In genomic region chr2:151000402-151001178, GRCm38 (mm10) we compare ENCODE assay signal across 8 mouse cellular contexts. TPM values are rescaled to one million over a fixed set of nuclear protein-coding genes. Genes with fewer than 3 reads are reported as not detected.
DNase-seq lines count a peak whose midpoint lies in the region; ATAC-seq and TF ChIP-seq lines count a peak whose summit lies in the region.

No protein-coding gene starts in this region.

- TF ChIP-seq POLR2A in CH12.LX (IDR thresholded peaks at IDR 0.05; ENCODE audit: low read depth, low read length) = no peak

- H3K79me2 ChIP-seq in CH12.LX (replicated peaks; ENCODE audit: control insufficient read depth, extremely low read depth, insufficient read depth, poor library complexity, severe bottlenecking) = no peaks in the 10 kb centered on the region

- peaks cover 5 to 27% of the 10 kb centered on the region in 2 experiments; a peak in 3 of 4 replicates for H3K4me1 ChIP-seq in CH12.LX (ENCODE audit: control insufficient read depth in 1 of 2, insufficient read depth in 2 of 2)
- peaks cover 4% of the 10 kb centered on the region; the same call in 1 of the 2 replicates for H3K4me1 ChIP-seq in heart, embryonic 16.5 days (ENCODE audit: control insufficient read depth, insufficient read depth, low read length)
- peaks cover 82% of the 10 kb centered on the region for H3K4me1 ChIP-seq in liver, embryonic 13.5 days (replicated peaks)
- peaks cover 3% of the 10 kb centered on the region for H3K4me1 ChIP-seq in neural tube, embryonic 15.5 days

- DNase-seq in CH12.LX (ENCODE audit: extremely low read depth) = peak; percentile 71
- DNase-seq in embryo, embryonic 10.5 days (ENCODE audit: low spot score) = peak; percentile 81
- DNase-seq in kidney, postnatal 10 days = peak; percentile 78
- no peak for DNase-seq in liver, embryonic 13.5 days

- TF ChIP-seq CTCF in CH12.LX (conservative IDR thresholded peaks at IDR 0.05 in 1 of 2, IDR thresholded peaks at IDR 0.05 in 1 of 2; ENCODE audit: low read depth in 2 of 2, low read length in 2 of 2) = peak; percentile 26 to 94; a peak in 2 of 4 replicates

- dilution Hi-C loops in CH12.LX (cut with MboI; ENCODE audit: extremely low pct_ligation_motif_present, extremely low pct_unique_long_range_greater_than_20kb, low sequenced_read_pairs) = no loop called here

- H3K4me3 ChIP-seq in CH12.LX (replicated peaks in 1 of 3; ENCODE audit: low read depth in 2 of 3, low read length in 2 of 3, poor library complexity in 1 of 3) = no peak overlapping the region
- no peak overlapping the region for H3K4me3 ChIP-seq in heart, embryonic 16.5 days (ENCODE audit: low read length)
- no peak overlapping the region for H3K4me3 ChIP-seq in liver, embryonic 13.5 days (replicated peaks)
- H3K4me3 ChIP-seq in neural tube, embryonic 15.5 days (replicated peaks) = no peak overlapping the region

- peak; percentile 12; the same call in 1 of the 2 replicates for TF ChIP-seq EP300 in CH12.LX (IDR thresholded peaks at IDR 0.05; ENCODE audit: low read length)

- H3K9ac ChIP-seq in CH12.LX (ENCODE audit: insufficient read depth, low read depth) = no peak overlapping the region
- H3K9ac ChIP-seq in heart, embryonic 16.5 days (ENCODE audit: low read length) = no peak overlapping the region
- no peak overlapping the region for H3K9ac ChIP-seq in liver, embryonic 13.5 days
- no peak overlapping the region for H3K9ac ChIP-seq in neural tube, embryonic 15.5 days (replicated peaks)

- H3K9me3 ChIP-seq in CH12.LX (replicated peaks; ENCODE audit: low read length) = no peaks in the 10 kb centered on the region
- no peaks in the 10 kb centered on the region for H3K9me3 ChIP-seq in heart, embryonic 16.5 days (replicated peaks; ENCODE audit: control insufficient read depth, low read length)
- no peaks in the 10 kb centered on the region for H3K9me3 ChIP-seq in liver, embryonic 13.5 days (replicated peaks)
- no peaks in the 10 kb centered on the region for H3K9me3 ChIP-seq in neural tube, embryonic 15.5 days (replicated peaks)

- no peaks in the 10 kb centered on the region for H3K36me3 ChIP-seq in CH12.LX (replicated peaks in 1 of 2; ENCODE audit: control insufficient read depth in 1 of 2, insufficient read depth in 1 of 2, low read length in 1 of 2)
- H3K36me3 ChIP-seq in heart, embryonic 16.5 days (ENCODE audit: control insufficient read depth, insufficient read depth) = no peaks in the 10 kb centered on the region
- no peaks in the 10 kb centered on the region for H3K36me3 ChIP-seq in liver, embryonic 13.5 days
- H3K36me3 ChIP-seq in neural tube, embryonic 15.5 days = no peaks in the 10 kb centered on the region

- no peak overlapping the region for H3K27ac ChIP-seq in CH12.LX (ENCODE audit: insufficient read depth, low read depth)
- no peak overlapping the region for H3K27ac ChIP-seq in heart, embryonic 16.5 days (ENCODE audit: low read length)
- H3K27ac ChIP-seq in liver, embryonic 13.5 days = 0 out of 2 replicates have a peak overlapping the region, but pooled peaks have one; percentile 11
- H3K27ac ChIP-seq in neural tube, embryonic 15.5 days (replicated peaks) = no peak overlapping the region

- WGBS in heart, embryonic 16.5 days = 53% methylated on average over 7 of the region's 7 CpGs
- 55% methylated on average over 7 of the region's 7 CpGs for WGBS in liver, embryonic 13.5 days (ENCODE audit: insufficient replicate concordance)
- WGBS in neural tube, embryonic 15.5 days = 41% methylated on average over 7 of the region's 7 CpGs

- peak; percentile 66 for ATAC-seq in activated CD4-positive, CD25-positive, alpha-beta regulatory T cell, adult 4 months
- ATAC-seq in heart, embryonic 16.5 days (replicated peaks; ENCODE audit: extremely low read depth, insufficient read depth, low FRiP score) = peak; percentile 60; the same call in 1 of the 2 replicates
- peak; percentile 53; the same call in 1 of the 2 replicates for ATAC-seq in liver, embryonic 13.5 days (ENCODE audit: low read depth)
- ATAC-seq in neural tube, embryonic 15.5 days (ENCODE audit: low FRiP score) = peak; percentile 88
- ATAC-seq in monocyte, adult 5-6 weeks (replicated peaks; ENCODE audit: insufficient number of reproducible peaks, low FRiP score, low TSS enrichment, poor library complexity, severe bottlenecking) = no peak

- in situ Hi-C loops in CH12.LX (cut with MboI; ENCODE audit: low pct_ligation_motif_present, low pct_unique_long_range_greater_than_20kb, low sequenced_read_pairs) = loop anchor here (25.0 kb wide), 2 partner anchors 163 to 438 kb away; partner anchors contain the start of gene Cst7

- peaks cover 2% of the 10 kb centered on the region for H3K27me3 ChIP-seq in CH12.LX (replicated peaks)
- H3K27me3 ChIP-seq in heart, embryonic 16.5 days (ENCODE audit: control insufficient read depth, insufficient read depth, low read length) = no peaks in the 10 kb centered on the region
- no peaks in the 10 kb centered on the region for H3K27me3 ChIP-seq in liver, embryonic 13.5 days
- no peaks in the 10 kb centered on the region for H3K27me3 ChIP-seq in neural tube, embryonic 15.5 days (replicated peaks)

- H3K4me2 ChIP-seq in CH12.LX (ENCODE audit: insufficient read depth, low read depth, poor library complexity, severe bottlenecking) = no peak overlapping the region
- H3K4me2 ChIP-seq in heart, embryonic 16.5 days (ENCODE audit: low read depth, low read length) = no peak overlapping the region
- no peak overlapping the region for H3K4me2 ChIP-seq in liver, embryonic 13.5 days
- no peak overlapping the region for H3K4me2 ChIP-seq in neural tube, embryonic 15.5 days

- TF ChIP-seq RAD21 in CH12.LX (IDR thresholded peaks at IDR 0.05; ENCODE audit: low read depth, low read length) = peak; percentile 97

TF ChIP-seq in CH12.LX, 34 proteins besides CTCF, POLR2A, EP300 and RAD21 (continues in another document):
- TF ChIP-seq CHD2 (IDR thresholded peaks at IDR 0.05; ENCODE audit: low read length) (no peak), HCFC1 (IDR thresholded peaks at IDR 0.05; ENCODE audit: low read depth, low read length) (peak; percentile 23; the same call in 1 of the 2 replicates), TCF12 (IDR thresholded peaks at IDR 0.05; ENCODE audit: low read depth, low read length) (no peak), MEF2A (IDR thresholded peaks at IDR 0.05; ENCODE audit: borderline replicate concordance, low read depth, low read length) (peak; percentile 35; the same call in 1 of the 2 replicates), MXI1 (IDR thresholded peaks at IDR 0.05; ENCODE audit: low read depth, low read length) (no peak; the same call in 1 of the 2 replicates), USF2 (conservative IDR thresholded peaks at IDR 0.05; ENCODE audit: low read depth, low read length) (no peak), ZC3H11A (IDR thresholded peaks at IDR 0.05; ENCODE audit: low read depth, low read length) (peak; percentile 74), SMC3 (IDR thresholded peaks at IDR 0.05; ENCODE audit: low read depth, low read length) (peak; percentile 93), NRF1 (IDR thresholded peaks at IDR 0.05; ENCODE audit: low read depth, low read length) (no peak), ZNF384 (IDR thresholded peaks at IDR 0.05; ENCODE audit: low read depth, low read length) (peak; percentile 59), CHD1 (IDR thresholded peaks at IDR 0.05; ENCODE audit: low read depth, low read length) (no peak), JUN (IDR thresholded peaks at IDR 0.05; ENCODE audit: insufficient read depth, low read depth, low read length) (no peak), IRF4 (IDR thresholded peaks at IDR 0.05; ENCODE audit: low read depth, low read length) (peak; percentile 56; the same call in 1 of the 2 replicates), E2F4 (IDR thresholded peaks at IDR 0.05; ENCODE audit: insufficient replicate concordance, low read depth, low read length) (no peak), TBP (conservative IDR thresholded peaks at IDR 0.05; ENCODE audit: low read depth, low read length) (no peak), SIN3A (IDR thresholded peaks at IDR 0.05; ENCODE audit: low read length) (0 out of 2 replicates have a peak, but pooled peaks have one; percentile 44), MYC (IDR thresholded peaks at IDR 0.05; ENCODE audit: low read depth, low read length) (peak; percentile 83), POLR2AphosphoS2 (IDR thresholded peaks at IDR 0.05; ENCODE audit: low read depth, low read length) (no peak), ZMIZ1 (IDR thresholded peaks at IDR 0.05; ENCODE audit: low read depth, low read length) (no peak), MAZ (IDR thresholded peaks at IDR 0.05; ENCODE audit: low read depth, low read length) (0 out of 2 replicates have a peak, but pooled peaks have one; percentile 18), JUND (conservative IDR thresholded peaks at IDR 0.05; ENCODE audit: low read depth, low read length) (0 out of 2 replicates have a peak, but pooled peaks have one; percentile 26), MAX (IDR thresholded peaks at IDR 0.05; ENCODE audit: low read length) (peak; percentile 69; the same call in 1 of the 2 replicates), BHLHE40 (IDR thresholded peaks at IDR 0.05; ENCODE audit: low read depth, low read length) (0 out of 2 replicates have a peak, but pooled peaks have one; percentile 33), UBTF (IDR thresholded peaks at IDR 0.05; ENCODE audit: low read depth, low read length) (no peak)

RNA-seq across cellular contexts. Expression of gene Ninl, which starts 38.6 kb away (rescaled TPM):
- total RNA-seq in CH12.LX (2012; rRNA removed) (5.8 and 6.6 TPM in 2 replicates), CH12.LX (2014; rRNA removed) (1.8 and 3.8 TPM in 2 replicates)
- 3.5 and 4.1 TPM in 2 replicates for polyA plus RNA-seq in CH12.LX (2012; ENCODE audit: insufficient read length, low read depth)
- not detected for polyA plus RNA-seq in activated CD4-positive, CD25-positive, alpha-beta regulatory T cell, adult 4 months (2017; shearing (Covaris generic))
- 3.2 TPM in 2 replicates for polyA plus RNA-seq in heart, embryonic 16.5 days (2015; fragmentation: Nextera tagmentation; extraction: Ambion mirVana)
- polyA plus RNA-seq in liver, embryonic 13.5 days (2015; fragmentation: Nextera tagmentation; extraction: Ambion mirVana) = 10.6 and 14.2 TPM in 2 replicates
- polyA plus RNA-seq in neural tube, embryonic 15.5 days (2015; fragmentation: Nextera tagmentation; extraction: Ambion mirVana) = 2.9 and 3.7 TPM in 2 replicates
- total RNA-seq in monocyte, adult 5-6 weeks (2017) = 0.39 TPM in 1 of 3 replicates, not detected in the others

RNA-seq across cellular contexts. Expression of gene Nanp, which starts 38.6 kb away (rescaled TPM):
- total RNA-seq in CH12.LX (2012; rRNA removed) (15.6 and 22.2 TPM in 2 replicates), CH12.LX (2014; rRNA removed) (30.8 and 35.3 TPM in 2 replicates)
- polyA plus RNA-seq in CH12.LX (2012; ENCODE audit: insufficient read length, low read depth) = 31.9 and 33.0 TPM in 2 replicates
- polyA plus RNA-seq in activated CD4-positive, CD25-positive, alpha-beta regulatory T cell, adult 4 months (2017; shearing (Covaris generic)) = 10 to 100 TPM; 36.7 to 37.3 TPM
- 17.8 and 22.0 TPM in 2 replicates for polyA plus RNA-seq in heart, embryonic 16.5 days (2015; fragmentation: Nextera tagmentation; extraction: Ambion mirVana)
- 76.2 and 88.7 TPM in 2 replicates for polyA plus RNA-seq in liver, embryonic 13.5 days (2015; fragmentation: Nextera tagmentation; extraction: Ambion mirVana)
- 37.8 and 40.1 TPM in 2 replicates for polyA plus RNA-seq in neural tube, embryonic 15.5 days (2015; fragmentation: Nextera tagmentation; extraction: Ambion mirVana)
- 8.2 to 14.5 TPM (median 12.2 TPM) in 3 replicates for total RNA-seq in monocyte, adult 5-6 weeks (2017)
